Mouse (Mus musculus): ENCODE data around the gene 4930562C15Rik. TPM values are rescaled to one million over a fixed set of nuclear protein-coding genes. Genes with fewer than 3 reads are reported as not detected.
A peak's percentile ranks its signal among the peaks of the same experiment; 100 is the strongest.

Gene 4930562C15Rik
- polyA plus RNA-seq, 1 experiment, result 0.08 TPM

- DNase-seq (ENCODE audit: extremely low spot score in 1 of 2, low spot score in 1 of 2), result no peak
Observed at GRCm38 (mm10) chr16:4855046-4855650, 19.9 kb downstream of the 4930562C15Rik start.

- DNase-seq (ENCODE audit: extremely low spot score in 1 of 2, low spot score in 1 of 2), result no peak
Observed at GRCm38 (mm10) chr16:4861392-4861791, 26.2 kb downstream of the 4930562C15Rik start.

- DNase-seq (ENCODE audit: extremely low spot score in 1 of 2, low spot score in 1 of 2), result peak in 1 of 2 experiments; percentile 78
Observed at GRCm38 (mm10) chr16:4862863-4863483, 27.8 kb downstream of the 4930562C15Rik start.

GRCm38 (mm10) chr16:4863742-4864141 lies 28.5 kb downstream of the 4930562C15Rik start:
- DNase-seq (ENCODE audit: extremely low spot score in 1 of 2, low spot score in 1 of 2), result no peak

- DNase-seq (ENCODE audit: extremely low spot score in 1 of 2, low spot score in 1 of 2), result no peak
Observed at GRCm38 (mm10) chr16:4866101-4866695, 31.0 kb downstream of the 4930562C15Rik start.

GRCm38 (mm10) chr16:4870490-4870889 lies 35.3 kb downstream of the 4930562C15Rik start:
- no peak for DNase-seq (ENCODE audit: extremely low spot score in 1 of 2, low spot score in 1 of 2)

GRCm38 (mm10) chr16:4871926-4872325 lies 36.7 kb downstream of the 4930562C15Rik start:
- no peak for DNase-seq (ENCODE audit: extremely low spot score in 1 of 2, low spot score in 1 of 2)

GRCm38 (mm10) chr16:4875198-4876032 lies 40.2 kb downstream of the 4930562C15Rik start:
- no peak for DNase-seq (ENCODE audit: extremely low spot score in 1 of 2, low spot score in 1 of 2)

GRCm38 (mm10) chr16:4876033-4876680 lies 40.9 kb downstream of the 4930562C15Rik start:
- DNase-seq (ENCODE audit: extremely low spot score in 1 of 2, low spot score in 1 of 2), result peak in 1 of 2 experiments; percentile 60

GRCm38 (mm10) chr16:4877195-4877594 lies 42.0 kb downstream of the 4930562C15Rik start:
- DNase-seq (ENCODE audit: extremely low spot score in 1 of 2, low spot score in 1 of 2), result no peak

GRCm38 (mm10) chr16:4877701-4878100 lies 42.5 kb downstream of the 4930562C15Rik start:
- DNase-seq (ENCODE audit: extremely low spot score in 1 of 2, low spot score in 1 of 2), result no peak

- DNase-seq (ENCODE audit: extremely low spot score in 1 of 2, low spot score in 1 of 2), result no peak
Observed at GRCm38 (mm10) chr16:4878192-4878885, 43.1 kb downstream of the 4930562C15Rik start.

GRCm38 (mm10) chr16:4879101-4879707 lies 44.0 kb downstream of the 4930562C15Rik start:
- peak in 1 of 2 experiments; percentile 57 for DNase-seq (ENCODE audit: extremely low spot score in 1 of 2, low spot score in 1 of 2)

GRCm38 (mm10) chr16:4879708-4880124 lies 44.5 kb downstream of the 4930562C15Rik start:
- DNase-seq (ENCODE audit: extremely low spot score in 1 of 2, low spot score in 1 of 2), result peak; percentile 82 to 93

GRCm38 (mm10) chr16:4880136-4880825 lies 45.1 kb downstream of the 4930562C15Rik start, which contains the start of gene Ubald1:
Gene Ubald1, minus strand, starts transcription at chr16:4880315.
- DNase-seq (ENCODE audit: extremely low spot score in 1 of 2, low spot score in 1 of 2), result peak; percentile 99

- DNase-seq (ENCODE audit: extremely low spot score in 1 of 2, low spot score in 1 of 2), result peak in 1 of 2 experiments; percentile 46
Observed at GRCm38 (mm10) chr16:4881400-4882351, 46.5 kb downstream of the 4930562C15Rik start.

- DNase-seq (ENCODE audit: extremely low spot score in 1 of 2, low spot score in 1 of 2), result no peak
Observed at GRCm38 (mm10) chr16:4884930-4885329, 49.7 kb downstream of the 4930562C15Rik start.
